Mouse (Mus musculus): ENCODE measurements around the gene Mt1.
A peak's percentile ranks its signal among the peaks of the same experiment; 100 is the strongest.
"Not testable (repeated sequence)": the region's sequence is repeated elsewhere in the genome, so short reads cannot be mapped to it uniquely, and the experiment has no call there.

Mt1 gene

DNA sequence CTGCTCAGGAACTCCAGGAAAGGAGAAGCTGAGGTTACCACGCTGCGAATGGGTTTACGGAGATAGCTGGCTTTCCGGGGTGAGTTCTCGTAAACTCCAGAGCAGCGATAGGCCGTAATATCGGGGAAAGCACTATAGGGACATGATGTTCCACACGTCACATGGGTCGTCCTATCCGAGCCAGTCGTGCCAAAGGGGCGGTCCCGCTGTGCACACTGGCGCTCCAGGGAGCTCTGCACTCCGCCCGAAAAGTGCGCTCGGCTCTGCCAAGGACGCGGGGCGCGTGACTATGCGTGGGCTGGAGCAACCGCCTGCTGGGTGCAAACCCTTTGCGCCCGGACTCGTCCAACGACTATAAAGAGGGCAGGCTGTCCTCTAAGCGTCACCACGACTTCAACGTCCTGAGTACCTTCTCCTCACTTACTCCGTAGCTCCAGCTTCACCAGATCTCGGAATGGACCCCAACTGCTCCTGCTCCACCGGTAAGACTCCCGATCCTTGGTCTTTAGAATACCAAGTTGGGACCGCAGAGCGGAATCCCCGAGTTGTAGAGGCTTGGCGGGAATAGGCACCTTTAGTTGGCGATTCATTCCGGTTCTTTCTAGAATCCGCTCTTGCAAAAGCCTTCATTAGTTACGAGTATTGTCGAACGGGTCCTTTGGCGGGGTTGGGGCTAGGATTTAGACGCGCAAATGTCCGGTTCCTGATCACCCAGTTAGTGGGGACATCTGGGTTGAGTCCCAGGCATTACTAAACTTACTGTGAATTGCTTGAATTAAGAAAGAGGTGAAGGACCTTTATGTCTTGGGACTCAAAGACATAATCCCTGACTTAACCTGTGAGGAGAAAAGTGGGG, at the start of gene Mt1:
Gene Mt1, plus strand, starts transcription at position 226 of the 856 bp plus-strand sequence.
- DNase-seq, result peak; percentile 34 to 40

DNA sequence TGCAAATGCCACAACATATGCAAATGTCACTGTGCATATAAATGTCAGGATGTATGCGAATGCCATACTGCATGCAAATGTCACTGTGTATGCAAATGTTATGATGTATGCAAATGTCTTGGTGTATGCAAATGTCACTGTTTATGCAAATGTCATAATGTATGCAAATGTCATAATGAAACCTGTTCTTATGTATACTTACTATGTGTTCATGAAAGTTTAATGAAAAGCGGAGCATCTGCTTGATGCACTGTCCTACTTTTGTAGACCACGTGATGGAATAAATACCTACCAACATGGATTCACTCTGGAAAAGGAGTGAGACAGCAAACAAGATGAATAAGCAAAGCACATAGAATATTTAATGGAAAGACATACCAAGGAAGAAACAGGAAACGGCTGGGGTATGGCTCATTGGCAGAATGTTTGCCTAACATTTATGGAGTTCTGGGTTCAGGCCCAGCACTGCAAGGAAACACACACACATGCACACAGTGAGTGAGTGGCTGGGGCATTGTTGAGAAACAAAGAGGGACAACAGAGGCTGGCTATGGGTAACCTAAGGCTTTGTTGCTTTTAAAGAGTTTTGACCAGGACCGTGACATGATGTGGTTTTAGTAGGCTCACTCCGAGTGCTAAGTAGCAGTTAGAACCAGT, 49.6 kb upstream of the Mt1 start:
- DNase-seq, result no peak

DNA sequence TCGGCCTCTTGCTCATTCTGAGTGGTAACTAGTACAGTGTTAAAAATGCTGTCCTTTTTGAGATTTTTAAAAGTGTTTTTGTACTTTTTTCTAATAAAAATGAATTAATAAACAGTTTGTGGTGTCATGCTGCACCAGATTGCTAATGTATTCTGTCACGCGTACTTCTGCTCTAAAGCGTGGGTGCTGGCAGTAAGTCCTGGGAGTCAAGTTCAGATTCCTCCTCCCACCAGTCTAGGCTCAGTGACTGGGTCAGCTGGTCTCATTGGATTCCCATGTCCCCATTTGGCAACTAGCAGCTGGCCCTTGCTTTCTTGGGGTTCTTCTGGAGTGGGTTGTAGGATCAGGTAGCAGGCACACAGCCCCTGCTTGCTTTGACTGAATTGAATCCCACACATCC, 48.8 kb upstream of the Mt1 start:
- DNase-seq, result no peak

DNA sequence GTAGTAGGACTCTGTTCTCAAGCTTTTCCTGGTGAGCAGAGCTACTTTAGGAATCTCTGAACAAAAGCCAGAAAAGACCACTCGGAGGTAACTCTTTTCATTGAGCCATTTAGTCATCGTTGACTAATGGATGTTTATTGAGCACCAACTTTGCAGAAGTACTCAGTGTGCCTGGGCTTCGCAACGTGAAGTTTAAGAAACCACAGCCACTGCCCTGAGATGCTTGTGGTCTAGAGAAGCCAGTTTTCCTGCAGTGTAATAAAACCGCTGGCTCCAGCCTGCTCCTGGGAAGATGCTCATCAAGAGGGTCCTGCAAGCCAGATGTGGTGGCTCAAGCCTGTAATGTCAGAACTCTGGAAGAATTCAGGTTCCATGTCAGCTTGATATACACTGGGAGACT, 46.8 kb upstream of the Mt1 start:
- no peak for DNase-seq

DNA sequence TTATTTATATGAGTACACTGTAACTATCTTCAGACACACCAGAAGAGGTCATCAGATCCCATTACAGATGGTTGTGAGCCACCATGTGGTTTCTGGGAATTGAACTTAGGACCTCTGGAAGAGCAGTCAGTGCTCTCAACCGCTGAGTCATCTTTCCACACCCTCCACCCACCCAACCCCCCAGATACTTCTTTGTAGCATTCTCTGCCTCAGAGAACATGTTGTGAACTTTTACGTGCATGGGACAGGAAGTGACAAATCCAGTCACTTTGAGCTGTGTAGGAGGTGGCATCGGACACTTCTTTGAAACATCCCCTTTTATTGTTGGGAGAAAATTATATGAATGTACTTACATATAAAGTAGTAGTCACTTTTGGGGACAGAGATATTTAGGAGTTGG, 44.3 kb upstream of the Mt1 start:
- not testable (repeated sequence) for DNase-seq

- DNase-seq, result no peak
These were observed 43.3 kb upstream of the Mt1 start for GRCm38 (mm10) chr8:94135556-94135955.

DNA sequence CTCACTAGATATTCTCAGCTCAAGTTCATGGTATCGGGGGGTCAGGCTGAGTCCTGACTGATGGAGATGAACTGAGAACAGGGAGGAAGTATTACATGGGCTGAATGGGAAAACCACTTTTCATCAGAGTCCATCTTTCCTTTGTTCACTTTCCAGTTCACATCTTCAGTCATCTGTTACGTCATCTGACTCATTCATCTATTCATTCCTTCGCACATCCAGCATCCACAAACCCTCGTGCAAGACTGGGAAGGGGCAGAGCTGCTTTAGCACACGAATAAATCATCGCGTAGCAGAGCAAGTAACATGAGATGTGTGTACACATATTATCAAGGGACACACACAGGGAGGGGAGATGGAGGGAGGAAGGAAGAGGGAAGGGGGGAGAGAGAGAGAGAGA, 42.7 kb upstream of the Mt1 start:
- DNase-seq, result no peak

DNA sequence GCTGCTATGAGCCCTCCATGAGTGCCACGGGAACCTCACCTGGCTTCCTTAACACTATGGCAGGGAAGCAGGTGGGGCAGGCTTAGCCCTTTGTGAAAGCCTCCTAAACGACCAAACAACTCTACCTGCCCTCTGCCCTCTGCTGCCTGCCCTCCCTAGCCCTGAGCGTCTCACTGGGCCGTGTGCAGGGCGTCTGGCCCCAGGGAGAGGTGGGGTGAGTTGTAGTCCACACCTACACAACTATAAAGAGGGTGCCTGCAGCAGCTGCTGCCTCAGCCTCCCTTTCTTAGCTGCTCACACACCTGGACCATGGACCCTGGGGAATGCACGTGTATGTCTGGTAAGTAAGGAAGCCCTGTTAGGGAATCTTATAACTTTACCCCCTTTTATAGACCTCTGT, 41.9 kb upstream of the Mt1 start, which contains the start of gene Mt4:
Gene Mt4, plus strand, starts transcription at position 265 of the 400 bp plus-strand sequence.
- no peak for DNase-seq

DNA sequence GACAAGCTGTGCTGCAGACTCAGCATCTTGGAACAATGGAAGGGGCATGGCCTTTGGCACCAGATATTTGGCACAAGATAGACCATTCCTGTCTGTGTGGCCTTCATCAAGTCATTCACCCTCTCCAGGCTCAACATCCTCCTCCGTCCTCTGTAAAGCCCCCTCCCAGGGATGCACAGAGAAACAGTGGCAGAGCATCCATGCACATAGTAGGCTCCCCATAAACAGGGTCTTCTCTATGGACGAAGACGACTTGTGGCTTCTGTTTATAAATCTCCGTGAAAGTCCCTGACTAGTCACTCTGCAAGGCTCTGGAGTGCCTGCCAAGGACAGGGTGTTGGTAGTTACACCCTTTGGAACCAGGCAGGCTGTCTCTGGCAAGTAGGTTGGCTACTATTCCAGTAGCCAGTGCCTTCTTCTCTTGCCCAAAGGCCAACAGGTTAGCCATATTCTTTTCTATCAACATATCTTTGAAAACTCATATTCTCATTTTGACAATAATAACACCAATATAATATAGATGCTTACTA, 38.6 kb upstream of the Mt1 start:
- DNase-seq, result no peak

DNA sequence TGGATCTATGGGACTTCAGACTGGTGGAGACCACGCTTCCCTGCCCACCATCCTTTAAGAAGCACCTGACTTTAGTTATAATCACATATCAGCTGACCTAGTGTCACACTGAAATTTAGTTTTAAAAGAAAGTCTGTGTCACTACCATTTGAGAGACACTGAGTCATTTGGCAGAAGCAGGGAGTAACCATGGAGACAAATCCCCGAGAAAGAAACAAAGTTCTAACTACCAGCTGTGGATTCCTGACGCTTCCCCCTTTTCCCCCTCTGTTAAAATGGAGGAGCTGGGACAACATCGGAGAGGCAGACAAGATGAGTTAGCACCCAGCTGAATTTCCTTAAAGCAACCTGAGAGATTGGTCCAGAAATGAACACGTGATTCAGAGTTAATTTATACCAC, 30.6 kb upstream of the Mt1 start:
- DNase-seq, result no peak

GRCm38 (mm10) chr8:94150925-94151324, 28.0 kb upstream of the Mt1 start:
- no peak for DNase-seq

- DNase-seq, result no peak
These were observed 26.2 kb upstream of the Mt1 start, which contains the start of gene Mt3 for GRCm38 (mm10) chr8:94152513-94153300. Gene Mt3, plus strand, starts transcription at chr8:94152607.

GRCm38 (mm10) chr8:94153451-94153850, 25.4 kb upstream of the Mt1 start:
- DNase-seq, result no peak

DNA sequence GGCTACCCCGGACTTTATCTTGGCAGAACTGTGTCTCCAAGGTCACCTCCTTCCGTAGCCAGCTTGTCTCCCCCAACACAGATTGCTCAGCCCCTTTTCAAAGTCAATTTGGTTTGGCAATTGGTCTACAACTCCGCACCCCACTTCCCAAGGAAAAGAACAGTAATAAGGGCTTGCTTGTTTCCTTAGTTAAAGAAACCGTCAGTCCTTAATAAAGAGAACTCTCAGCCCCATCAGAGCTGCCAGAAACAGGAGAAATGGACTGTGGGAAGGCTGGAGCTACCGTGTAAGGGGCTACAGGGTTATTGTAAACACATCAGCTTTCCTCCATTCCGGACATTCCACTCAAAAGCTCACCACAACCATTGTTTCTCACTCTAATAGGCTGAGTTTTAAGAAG, 24.3 kb upstream of the Mt1 start:
- no peak for DNase-seq

- DNase-seq, result no peak
These were observed 22.8 kb upstream of the Mt1 start for GRCm38 (mm10) chr8:94156092-94156491.

- DNase-seq, result not testable (repeated sequence)
These were observed 13.1 kb upstream of the Mt1 start for GRCm38 (mm10) chr8:94165772-94166171.

GRCm38 (mm10) chr8:94167244-94167643, 11.6 kb upstream of the Mt1 start:
- DNase-seq, result peak; percentile 59 to 87

DNA sequence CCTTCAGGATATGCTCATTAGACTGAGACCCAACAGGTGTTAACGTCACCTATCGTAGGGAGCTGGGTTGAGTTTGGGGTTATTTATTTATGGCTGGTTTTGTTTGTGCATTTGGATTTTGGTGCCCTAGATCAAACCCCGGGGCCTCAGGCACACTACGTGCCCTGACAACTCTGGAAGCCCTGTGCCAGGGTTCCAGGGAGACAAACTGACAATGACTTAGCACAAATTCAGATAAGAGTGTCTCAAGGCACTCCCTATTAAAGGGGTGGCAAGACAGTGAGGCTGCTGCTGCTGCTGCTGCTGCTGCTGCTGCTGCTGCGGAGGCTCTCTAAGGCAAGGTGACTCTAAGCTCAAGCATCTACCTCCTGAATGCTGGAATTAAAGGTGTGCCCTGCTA, 9.3 kb upstream of the Mt1 start:
- no peak for DNase-seq

GRCm38 (mm10) chr8:94171321-94171755, 7.5 kb upstream of the Mt1 start:
- DNase-seq, result no peak

- no peak for DNase-seq
These were observed 6.6 kb upstream of the Mt1 start, which contains the start of gene Mt2 for GRCm38 (mm10) chr8:94172075-94172808. Gene Mt2, plus strand, starts transcription at chr8:94172664.

GRCm38 (mm10) chr8:94172809-94173732, 5.8 kb upstream of the Mt1 start:
- no peak for DNase-seq
